Mouse (Mus musculus): ENCODE results near the gene Abcf2.

GRCm38 (mm10) chr5:24576801-24577182 lies 475 bp downstream of the Abcf2 start:
- TF ChIP-seq FLI1 (IDR thresholded peaks at IDR 0.05; ENCODE audit: low read length) (no peak), GATA1 (IDR thresholded peaks at IDR 0.05; ENCODE audit: borderline replicate concordance, low read length) (no peak)
